Mouse (Mus musculus) embryonic fibroblast, embryonic 13.5 days (primary cell): ENCODE data around the gene Zzef1. TPM values are rescaled to one million over a fixed set of nuclear protein-coding genes. Genes with fewer than 3 reads are reported as not detected.

Source experiments
- H3K27ac ChIP-seq: 2 replicates; pipeline ENCODE4 v1.5.1; 2012; ENCODE audit warnings: low read length, control low read depth, inconsistent platforms; ENCODE audit not compliant: insufficient read depth
- H3K4me1 ChIP-seq: 2 replicates; pipeline ENCODE4 v1.6.1; 2011; ENCODE audit warnings: low read length; ENCODE audit not compliant: control insufficient read depth, insufficient read depth
- H3K4me3 ChIP-seq: 2 replicates; pipeline ENCODE4 v1.5.1; 2011; ENCODE audit warnings: mild to moderate bottlenecking, control low read depth, low read length; ENCODE audit not compliant: insufficient read depth
- CTCF ChIP-seq: IDR thresholded peaks from 2 replicates; pipeline ENCODE4 v1.5.1; 2011; ENCODE audit warnings: mild to moderate bottlenecking, control low read depth, low read length, moderate library complexity, borderline replicate concordance; ENCODE audit not compliant: insufficient read depth
- POLR2A ChIP-seq: IDR thresholded peaks from 2 replicates; pipeline ENCODE4 v1.6.1; 2011; ENCODE audit warnings: low read depth, mild to moderate bottlenecking, control low read depth, low read length, moderate library complexity
- polyA plus RNA-seq: library from polyadenylated mRNA; stranded (reverse); fragments of >200 nt; gene quantifications from 2 replicates; pipeline ENCODE4 v1.2.4, GENCODE M21; 2011; ENCODE audit warnings: low read depth; ENCODE audit not compliant: missing spikeins, insufficient read length

Gene Zzef1
- polyA plus RNA-seq, 1 experiment = 30.3 TPM

DNA sequence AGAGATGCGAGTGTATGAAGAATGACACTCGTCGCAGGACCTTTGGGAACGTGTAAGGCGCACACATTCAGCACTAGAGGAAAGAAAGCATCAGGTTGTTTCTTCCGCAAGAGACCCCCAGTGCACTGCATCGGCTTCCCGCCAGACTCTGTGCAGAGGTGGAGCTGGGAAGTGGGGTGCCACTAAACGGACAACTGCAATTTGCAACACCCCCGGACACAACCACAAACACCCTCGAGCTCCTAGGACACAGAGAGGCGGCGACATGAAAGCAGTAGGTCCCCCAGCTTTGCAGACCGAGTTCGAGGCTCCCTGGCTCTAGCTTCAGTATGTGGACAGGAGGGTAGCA lies 164.7 kb downstream of the Zzef1 start:
- no peaks in the 10 kb centered on the region for H3K4me1 ChIP-seq
- no peak overlapping the region for H3K27ac ChIP-seq
- no peak overlapping the region for H3K4me3 ChIP-seq
- TF ChIP-seq POLR2A = no peak
- no peak for TF ChIP-seq CTCF

DNA sequence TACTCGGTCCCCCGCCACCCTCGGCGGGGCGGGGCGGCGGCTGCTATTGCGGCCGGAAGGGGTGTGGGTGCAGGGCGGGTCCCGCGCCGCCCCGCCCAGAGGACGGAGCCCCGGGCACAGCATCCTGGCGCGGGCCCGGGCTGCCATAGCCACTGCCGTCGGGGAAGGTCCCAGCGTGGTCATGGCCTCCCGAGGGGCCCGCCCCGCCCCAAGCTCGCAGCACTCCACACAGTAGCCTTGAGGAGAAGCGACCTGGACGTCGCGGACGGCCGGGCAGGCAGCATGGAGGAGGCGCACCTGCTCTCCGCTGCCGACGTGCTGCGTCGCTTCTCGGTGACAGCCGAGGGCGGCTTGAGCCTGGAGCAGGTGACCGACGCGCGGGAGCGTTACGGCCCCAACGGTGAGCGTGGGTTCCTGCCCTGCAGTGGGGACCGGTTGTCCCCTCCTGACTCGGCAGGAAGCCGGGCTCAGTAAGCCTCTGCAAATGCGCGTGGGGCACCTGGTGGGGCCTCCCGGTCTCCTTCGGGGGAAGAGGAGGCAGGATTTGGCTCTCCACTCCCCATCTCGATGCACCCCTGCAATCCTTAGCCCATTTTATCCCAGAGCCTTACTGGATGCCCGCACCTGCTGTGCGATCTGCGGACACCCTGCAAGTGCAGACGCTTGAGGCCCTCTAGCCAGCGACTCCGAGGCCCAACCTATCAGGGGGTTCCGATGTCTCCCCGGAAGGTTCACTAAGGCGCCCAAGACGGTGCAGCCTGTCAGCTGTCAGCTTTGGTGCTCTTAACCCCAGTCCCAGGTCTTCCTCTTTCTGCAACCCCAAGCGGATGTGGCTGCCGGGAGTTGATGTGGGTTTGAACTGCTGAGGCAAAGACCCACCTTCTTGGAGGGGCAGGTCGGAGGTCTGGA lies 165.3 kb downstream of the Zzef1 start, which contains the start of gene Atp2a3:
Gene Atp2a3 (plus strand): TSS at position 98 of the 909 bp plus-strand sequence.
- H3K4me1 ChIP-seq = no peaks in the 10 kb centered on the region
- H3K4me3 ChIP-seq = no peak within 1 kb of the TSS
- H3K27ac ChIP-seq = no peak within 1 kb of the TSS
- TF ChIP-seq POLR2A (no peak), CTCF (no peak)

DNA sequence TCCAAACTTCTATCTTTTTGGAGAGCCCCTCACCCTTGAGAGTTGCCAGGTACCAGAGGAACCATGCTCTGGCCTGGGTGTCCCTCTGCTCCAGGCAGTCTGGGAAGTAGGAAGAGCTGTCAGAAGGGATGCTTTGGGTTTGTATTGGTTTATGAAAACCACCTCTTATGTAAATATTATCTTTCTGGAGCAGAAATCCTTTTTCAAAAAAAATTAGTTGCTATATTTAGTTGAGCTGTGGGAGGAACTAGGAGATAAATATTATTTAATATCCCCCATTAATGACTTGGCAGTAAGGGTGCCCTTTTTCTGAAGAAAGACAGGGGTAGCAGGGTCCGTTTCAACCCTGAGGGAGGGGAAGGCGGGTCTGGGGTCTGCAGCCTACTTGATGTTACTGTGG lies 166.4 kb downstream of the Zzef1 start:
- Histone ChIP-seq H3K4me3 (no peak overlapping the region), H3K27ac (no peak overlapping the region), H3K4me1 (no peaks in the 10 kb centered on the region)
- TF ChIP-seq CTCF (no peak), POLR2A (no peak)

DNA sequence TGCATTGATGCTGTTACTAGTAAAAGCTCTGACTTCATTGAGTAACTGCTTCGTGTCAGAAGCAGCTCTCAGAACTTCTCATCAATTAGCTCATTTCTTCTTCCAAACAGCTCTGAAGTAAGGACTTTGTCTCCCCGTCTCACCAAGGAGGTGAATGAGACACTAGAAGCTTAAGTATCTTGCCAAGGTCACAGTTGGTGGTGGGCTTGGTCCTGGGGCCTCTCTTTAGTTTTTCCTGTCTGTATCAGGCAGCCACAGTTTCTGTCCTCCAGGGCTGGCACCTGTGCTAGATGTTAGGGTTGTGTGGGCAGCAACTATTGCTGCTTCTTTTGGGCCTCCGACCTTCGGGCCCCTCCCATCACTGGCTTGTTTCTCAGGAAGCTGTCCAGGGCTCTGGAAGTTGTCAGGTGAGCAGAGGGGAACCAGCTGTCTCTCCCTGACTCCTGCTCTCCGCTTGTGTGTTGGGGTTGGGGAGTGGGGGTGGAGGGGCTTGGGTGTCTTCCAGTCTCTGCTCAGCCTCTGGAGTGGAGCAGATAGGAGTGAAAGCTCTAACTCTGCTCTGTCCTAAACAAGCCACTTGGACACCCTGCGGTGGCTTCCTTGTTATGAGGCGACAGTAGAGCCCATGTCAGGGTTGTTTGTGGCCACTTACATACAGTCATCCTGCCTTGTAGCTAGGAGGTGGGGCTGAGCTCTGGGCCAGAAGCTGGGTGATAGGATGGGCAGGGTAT lies 167.2 kb downstream of the Zzef1 start:
- no peak overlapping the region for H3K4me3 ChIP-seq
- H3K27ac ChIP-seq = no peak overlapping the region
- H3K4me1 ChIP-seq = no peaks in the 10 kb centered on the region
- TF ChIP-seq POLR2A (no peak), CTCF (no peak)

DNA sequence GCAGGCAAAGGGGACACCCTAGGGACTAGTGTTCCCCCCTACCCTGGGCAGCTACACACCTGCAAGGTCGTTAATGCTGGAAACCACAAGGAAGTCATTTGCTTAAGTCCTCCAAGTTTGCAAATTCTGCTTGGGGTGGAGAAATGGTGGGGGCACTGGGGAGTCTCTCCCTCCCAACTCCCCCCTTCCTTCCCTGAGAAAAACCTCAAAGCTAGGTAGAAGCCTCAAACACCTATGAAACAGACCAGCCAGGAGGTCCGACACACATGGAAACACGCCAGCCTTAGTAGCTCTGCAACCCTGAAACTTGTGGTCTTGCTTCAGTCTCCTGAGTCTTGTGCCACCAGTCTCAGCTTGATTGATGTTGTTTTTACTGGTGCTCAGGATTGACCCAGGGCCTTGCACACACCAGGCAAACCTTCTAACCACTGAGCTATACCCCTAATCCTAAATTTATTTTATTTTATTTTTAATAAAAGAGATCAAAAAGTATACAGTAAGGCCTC lies 167.8 kb downstream of the Zzef1 start:
- Histone ChIP-seq H3K4me1 (no peaks in the 10 kb centered on the region), H3K27ac (no peak overlapping the region), H3K4me3 (no peak overlapping the region)
- no peak for TF ChIP-seq POLR2A

DNA sequence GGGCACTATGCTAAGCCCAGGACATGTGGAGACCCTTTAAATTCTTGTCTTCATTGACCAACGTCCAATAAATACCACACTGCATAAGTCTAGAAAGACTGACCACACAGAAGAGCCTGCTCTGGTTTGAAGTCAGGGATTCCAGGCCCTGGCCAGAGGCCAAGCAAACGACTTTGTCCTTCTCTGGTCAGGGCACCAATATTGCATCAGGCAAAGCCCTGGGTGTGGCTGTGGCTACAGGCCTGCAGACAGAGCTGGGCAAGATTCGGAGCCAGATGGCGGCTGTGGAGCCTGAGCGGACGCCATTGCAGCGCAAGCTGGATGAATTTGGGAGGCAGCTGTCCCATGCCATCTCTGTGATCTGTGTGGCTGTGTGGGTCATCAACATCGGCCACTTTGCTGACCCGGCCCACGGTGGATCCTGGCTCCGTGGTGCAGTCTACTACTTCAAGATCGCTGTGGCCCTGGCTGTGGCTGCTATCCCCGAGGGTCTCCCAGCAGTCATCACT lies 179.0 kb downstream of the Zzef1 start:
- H3K4me1 ChIP-seq = no peaks in the 10 kb centered on the region
- no peak overlapping the region for H3K4me3 ChIP-seq
- no peak for TF ChIP-seq CTCF
- TF ChIP-seq POLR2A = no peak
- H3K27ac ChIP-seq = no peak overlapping the region

Other genes starting within 250 kb of the Zzef1 start
- not detected in 2 replicates for gene Spns3, start 245.7 kb upstream of the Zzef1 start, polyA plus RNA-seq
- gene Ube2g1, start 188.9 kb upstream of the Zzef1 start, polyA plus RNA-seq = 37.4 and 44.0 TPM in 2 replicates
- gene Ankfy1, start 106.2 kb upstream of the Zzef1 start, polyA plus RNA-seq = 61.5 and 62.2 TPM in 2 replicates
- gene Cyb5d2, start 84 bp upstream of the Zzef1 start, polyA plus RNA-seq = 14.0 and 15.4 TPM in 2 replicates
- gene Atp2a3, start 164.9 kb downstream of the Zzef1 start, polyA plus RNA-seq = 0.30 TPM in 1 of 2 replicates, not detected in the other
- gene P2rx1, start 202.9 kb downstream of the Zzef1 start, polyA plus RNA-seq = not detected in 2 replicates
- gene Camkk1, start 222.8 kb downstream of the Zzef1 start, polyA plus RNA-seq = 4.2 and 6.7 TPM in 2 replicates